In genomic region chr7:126759672-126760390, GRCm38 (mm10) we compare ENCODE assay signal across 8 mouse cellular contexts. TPM values are rescaled to one million over a fixed set of nuclear protein-coding genes. Genes with fewer than 3 reads are reported as not detected.
DNase-seq lines count a peak whose midpoint lies in the region; ATAC-seq and TF ChIP-seq lines count a peak whose summit lies in the region.

No protein-coding gene starts in this region.

- peak overlapping the region; percentile 94 for H3K4me3 ChIP-seq in thymus, adult 2 months (ENCODE audit: control insufficient read depth, insufficient read depth, low read length)
- peak overlapping the region; percentile 77 for H3K4me3 ChIP-seq in limb, embryonic 14.5 days (replicated peaks; ENCODE audit: low read length)
- peak overlapping the region; percentile 81 for H3K4me3 ChIP-seq in stomach, embryonic 16.5 days (replicated peaks; ENCODE audit: low read length)

- H3K4me2 ChIP-seq in limb, embryonic 14.5 days (replicated peaks; ENCODE audit: low read depth, low read length, severe bottlenecking): peak overlapping the region; percentile 93
- H3K4me2 ChIP-seq in stomach, embryonic 16.5 days (ENCODE audit: low read depth, low read length): peak overlapping the region; percentile 92

- H3K36me3 ChIP-seq in thymus, adult 2 months (ENCODE audit: control insufficient read depth, insufficient read depth, low read length): no peaks in the 10 kb centered on the region
- peaks cover 25% of the 10 kb centered on the region for H3K36me3 ChIP-seq in limb, embryonic 14.5 days (ENCODE audit: control insufficient read depth, insufficient read depth, low read length)
- peaks cover 11% of the 10 kb centered on the region for H3K36me3 ChIP-seq in stomach, embryonic 16.5 days (ENCODE audit: control insufficient read depth, insufficient read depth, low read length)

- WGBS in thymus, adult 2 months: 2% methylated on average over 22 of the region's 24 CpGs
- 2% methylated on average over 21 of the region's 24 CpGs for WGBS in limb, embryonic 14.5 days
- WGBS in stomach, embryonic 16.5 days: under 1% methylated on average over 22 of the region's 24 CpGs

- H3K27ac ChIP-seq in thymus, adult 2 months (ENCODE audit: control insufficient read depth, insufficient read depth, low read length): peak overlapping the region; percentile 23; the same call in 1 of the 2 replicates
- H3K27ac ChIP-seq in limb, embryonic 14.5 days (replicated peaks; ENCODE audit: low read depth, low read length): peak overlapping the region; percentile 77
- H3K27ac ChIP-seq in stomach, embryonic 16.5 days (ENCODE audit: low read length): peak overlapping the region; percentile 99

- H3K9me3 ChIP-seq in limb, embryonic 14.5 days (ENCODE audit: control insufficient read depth, low read length): no peaks in the 10 kb centered on the region
- H3K9me3 ChIP-seq in stomach, embryonic 16.5 days (replicated peaks; ENCODE audit: control insufficient read depth, low read length): no peaks in the 10 kb centered on the region

- TF ChIP-seq CTCF in thymus, adult 2 months (IDR thresholded peaks at IDR 0.05; ENCODE audit: borderline replicate concordance, control insufficient read depth, extremely low read depth, insufficient read depth, low read length, poor library complexity): no peak

- peak; percentile 23; the same call in 1 of the 2 replicates for ATAC-seq in cerebellum, adult (ENCODE audit: insufficient number of reproducible peaks, low FRiP score, low TSS enrichment)
- ATAC-seq in limb, embryonic 14.5 days (ENCODE audit: low FRiP score, low read depth): peak; percentile 20; the same call in 1 of the 2 replicates
- peak; percentile 12 for ATAC-seq in stomach, embryonic 16.5 days (ENCODE audit: insufficient read depth, low FRiP score)
- ATAC-seq in activated CD4-positive, CD25-positive, alpha-beta regulatory T cell, adult 4 months: no peak

- no peak for DNase-seq in cerebellum, postnatal 36 days
- no peak for DNase-seq in thymus, adult 2 months
- no peak for DNase-seq in thymus, postnatal 4 days
- DNase-seq in limb, embryonic 14.5 days (ENCODE audit: low spot score): no peak
- DNase-seq in kidney, adult 8-10 months: no peak

- no peaks in the 10 kb centered on the region for H3K27me3 ChIP-seq in thymus, adult 2 months (ENCODE audit: control insufficient read depth, insufficient read depth, low read length)
- H3K27me3 ChIP-seq in limb, embryonic 14.5 days (ENCODE audit: control insufficient read depth, insufficient read depth, low read length): no peaks in the 10 kb centered on the region
- H3K27me3 ChIP-seq in stomach, embryonic 16.5 days (ENCODE audit: control insufficient read depth, insufficient read depth, low read length): no peaks in the 10 kb centered on the region

- peak overlapping the region; percentile 85 for H3K9ac ChIP-seq in limb, embryonic 14.5 days (ENCODE audit: low read depth, low read length, severe bottlenecking)
- peak overlapping the region; percentile 92 for H3K9ac ChIP-seq in stomach, embryonic 16.5 days (ENCODE audit: low read length)

- TF ChIP-seq POLR2A in thymus, adult 2 months (IDR thresholded peaks at IDR 0.05; ENCODE audit: control insufficient read depth, extremely low read depth, insufficient read depth, low read length, poor library complexity): no peak
- 0 out of 2 replicates have a peak, but pooled peaks have one; percentile 19 for TF ChIP-seq POLR2A in limb, embryonic 14.5 days (IDR thresholded peaks at IDR 0.05; ENCODE audit: borderline replicate concordance, extremely low read depth, insufficient read depth, insufficient read length)

- peaks cover 11% of the 10 kb centered on the region for H3K4me1 ChIP-seq in thymus, adult 2 months (replicated peaks; ENCODE audit: control insufficient read depth, insufficient read depth, low read length)
- peaks cover 18% of the 10 kb centered on the region for H3K4me1 ChIP-seq in limb, embryonic 14.5 days (ENCODE audit: control insufficient read depth, insufficient read depth, low read length)
- peaks cover 34% of the 10 kb centered on the region for H3K4me1 ChIP-seq in stomach, embryonic 16.5 days (ENCODE audit: control insufficient read depth, insufficient read depth, low read length)

RNA-seq across cellular contexts. Expression of gene Mapk3, which starts 0.4 kb away (rescaled TPM):
- 130 and 131 TPM in 2 replicates for polyA plus RNA-seq in thymus, adult 2 months (2012; rRNA removed)
- polyA plus RNA-seq in limb, embryonic 14.5 days (2012; rRNA removed): 134 and 151 TPM in 2 replicates
- polyA plus RNA-seq in limb, embryonic 14.5 days (2014; fragmentation: Nextera tagmentation; extraction: Ambion mirVana): 51.0 and 52.4 TPM in 2 replicates
- polyA plus RNA-seq in stomach, embryonic 16.5 days (2015; fragmentation: Nextera tagmentation; extraction: Ambion mirVana): 94.8 and 109 TPM in 2 replicates
- 10 to 100 TPM; 12.7 to 22.3 TPM for polyA plus RNA-seq in activated CD4-positive, CD25-positive, alpha-beta regulatory T cell, adult 4 months (2017; shearing (Covaris generic))

RNA-seq across cellular contexts. Expression of gene Gdpd3, which starts 6.3 kb away (rescaled TPM):
- polyA plus RNA-seq in thymus, adult 2 months (2012; rRNA removed): 15.7 and 106 TPM in 2 replicates
- polyA plus RNA-seq in limb, embryonic 14.5 days (2012; rRNA removed): 13.6 and 15.0 TPM in 2 replicates
- polyA plus RNA-seq in limb, embryonic 14.5 days (2014; fragmentation: Nextera tagmentation; extraction: Ambion mirVana): 3.2 and 4.3 TPM in 2 replicates
- polyA plus RNA-seq in stomach, embryonic 16.5 days (2015; fragmentation: Nextera tagmentation; extraction: Ambion mirVana): 11.1 and 15.4 TPM in 2 replicates
- polyA plus RNA-seq in activated CD4-positive, CD25-positive, alpha-beta regulatory T cell, adult 4 months (2017; shearing (Covaris generic)): 100 to 1,000 TPM; 144 to 253 TPM

RNA-seq across cellular contexts. Expression of gene Ypel3, which starts 16.9 kb away (rescaled TPM):
- polyA plus RNA-seq in thymus, adult 2 months (2012; rRNA removed): 622 and 685 TPM in 2 replicates
- polyA plus RNA-seq in limb, embryonic 14.5 days (2012; rRNA removed): 144 and 202 TPM in 2 replicates
- 131 and 151 TPM in 2 replicates for polyA plus RNA-seq in limb, embryonic 14.5 days (2014; fragmentation: Nextera tagmentation; extraction: Ambion mirVana)
- 60.6 and 65.9 TPM in 2 replicates for polyA plus RNA-seq in stomach, embryonic 16.5 days (2015; fragmentation: Nextera tagmentation; extraction: Ambion mirVana)
- 100 to 1,000 TPM; 101 to 105 TPM for polyA plus RNA-seq in activated CD4-positive, CD25-positive, alpha-beta regulatory T cell, adult 4 months (2017; shearing (Covaris generic))

RNA-seq across cellular contexts. Expression of gene Tbx6, which starts 21.5 kb away (rescaled TPM):
- polyA plus RNA-seq in thymus, adult 2 months (2012; rRNA removed): 25.0 and 37.9 TPM in 2 replicates
- polyA plus RNA-seq in limb, embryonic 14.5 days (2012; rRNA removed): 2.0 and 2.7 TPM in 2 replicates
- 0.29 and 0.41 TPM in 2 replicates for polyA plus RNA-seq in limb, embryonic 14.5 days (2014; fragmentation: Nextera tagmentation; extraction: Ambion mirVana)
- 0.27 and 0.47 TPM in 2 replicates for polyA plus RNA-seq in stomach, embryonic 16.5 days (2015; fragmentation: Nextera tagmentation; extraction: Ambion mirVana)
- polyA plus RNA-seq in activated CD4-positive, CD25-positive, alpha-beta regulatory T cell, adult 4 months (2017; shearing (Covaris generic)): 1 to 10 TPM; 2.7 to 2.8 TPM

RNA-seq across cellular contexts. Expression of gene Ppp4c, which starts 32.5 kb away (rescaled TPM):
- 460 and 482 TPM in 2 replicates for polyA plus RNA-seq in thymus, adult 2 months (2012; rRNA removed)
- 238 and 252 TPM in 2 replicates for polyA plus RNA-seq in limb, embryonic 14.5 days (2012; rRNA removed)
- polyA plus RNA-seq in limb, embryonic 14.5 days (2014; fragmentation: Nextera tagmentation; extraction: Ambion mirVana): 268 and 269 TPM in 2 replicates
- 180 and 192 TPM in 2 replicates for polyA plus RNA-seq in stomach, embryonic 16.5 days (2015; fragmentation: Nextera tagmentation; extraction: Ambion mirVana)
- polyA plus RNA-seq in activated CD4-positive, CD25-positive, alpha-beta regulatory T cell, adult 4 months (2017; shearing (Covaris generic)): 100 to 1,000 TPM; 133 to 149 TPM

Comparison
In these comparisons a context has a peak if more than half of its experiments do, and no peak if none do; other contexts are left out.
1. H3K27ac ChIP-seq: peak in every context shown above with its lines; median percentile 99 in stomach, embryonic 16.5 days; 77 in limb, embryonic 14.5 days; 23 in thymus, adult 2 months.